8 mouse cellular contexts compared by ENCODE assay signal in genomic region chr9:121760271-121761090, GRCm38 (mm10). TPM values are rescaled to one million over a fixed set of nuclear protein-coding genes. Genes with fewer than 3 reads are reported as not detected.
DNase-seq lines count a peak whose midpoint lies in the region; ATAC-seq and TF ChIP-seq lines count a peak whose summit lies in the region.

No protein-coding gene starts in this region.

- no peaks in the 10 kb centered on the region for H3K27me3 ChIP-seq in heart, embryonic 15.5 days
- no peaks in the 10 kb centered on the region for H3K27me3 ChIP-seq in kidney, postnatal 0 days (ENCODE audit: insufficient read depth, low read length)
- H3K27me3 ChIP-seq in lung, embryonic 14.5 days (ENCODE audit: insufficient read depth, low read length) = no peaks in the 10 kb centered on the region

- H3K27ac ChIP-seq in embryonic fibroblast, embryonic 13.5 days (ENCODE audit: insufficient read depth, low read length) = peak overlapping the region; percentile 38
- H3K27ac ChIP-seq in heart, embryonic 15.5 days = peak overlapping the region; percentile 96
- H3K27ac ChIP-seq in kidney, postnatal 0 days = peak overlapping the region; percentile 90
- peak overlapping the region; percentile 96 for H3K27ac ChIP-seq in lung, embryonic 14.5 days (ENCODE audit: low read depth)

- peak; percentile 75 for ATAC-seq in heart, embryonic 15.5 days (replicated peaks; ENCODE audit: insufficient number of reproducible peaks, insufficient read depth, low FRiP score, low read depth)
- ATAC-seq in kidney, postnatal 0 days (replicated peaks; ENCODE audit: low FRiP score, low read depth) = peak; percentile 68
- ATAC-seq in lung, embryonic 14.5 days (ENCODE audit: insufficient read depth) = peak; percentile 64

- H3K9me3 ChIP-seq in heart, embryonic 15.5 days (replicated peaks) = no peaks in the 10 kb centered on the region
- no peaks in the 10 kb centered on the region for H3K9me3 ChIP-seq in kidney, postnatal 0 days (replicated peaks; ENCODE audit: low read length)
- H3K9me3 ChIP-seq in lung, embryonic 14.5 days (ENCODE audit: low read depth, low read length) = no peaks in the 10 kb centered on the region

- DNase-seq in ES-CJ7 (ENCODE audit: low read depth, low spot score) = peak; percentile 70
- DNase-seq in adrenal gland, postnatal 4 days (ENCODE audit: low spot score in 2 of 2) = peak; percentile 51 to 68
- DNase-seq in kidney, postnatal 0 days (ENCODE audit: low spot score) = peak; percentile 89
- peak; percentile 85 for DNase-seq in lung, embryonic 14.5 days
- peak; percentile 80 for DNase-seq in ovary, postnatal 36 days (ENCODE audit: low spot score)
- DNase-seq in yolk sac, embryonic 10.5 days (ENCODE audit: low spot score) = peak; percentile 89

- WGBS in heart, embryonic 15.5 days = 2% methylated on average over 42 of the region's 43 CpGs
- WGBS in kidney, postnatal 0 days = 2% methylated on average over 43 of the region's 43 CpGs
- WGBS in lung, embryonic 14.5 days = 2% methylated on average over 43 of the region's 43 CpGs

- peaks cover 37% of the 10 kb centered on the region for H3K36me3 ChIP-seq in heart, embryonic 15.5 days
- H3K36me3 ChIP-seq in kidney, postnatal 0 days (ENCODE audit: insufficient read depth, low read length) = peaks cover 12% of the 10 kb centered on the region
- H3K36me3 ChIP-seq in lung, embryonic 14.5 days (ENCODE audit: insufficient read depth) = peaks cover 45% of the 10 kb centered on the region

- TF ChIP-seq CTCF in embryonic fibroblast, embryonic 13.5 days (IDR thresholded peaks at IDR 0.05; ENCODE audit: borderline replicate concordance, insufficient read depth, low read length) = no peak
- TF ChIP-seq CTCF in kidney, postnatal 0 days (IDR thresholded peaks at IDR 0.05; ENCODE audit: low read depth) = no peak
- no peak for TF ChIP-seq CTCF in lung, embryonic 14.5 days (IDR thresholded peaks at IDR 0.05; ENCODE audit: low read depth)

- H3K9ac ChIP-seq in heart, embryonic 15.5 days = peak overlapping the region; percentile 96
- peak overlapping the region; percentile 93 for H3K9ac ChIP-seq in kidney, postnatal 0 days (ENCODE audit: low read depth, low read length)
- peak overlapping the region; percentile 95 for H3K9ac ChIP-seq in lung, embryonic 14.5 days

- peaks cover 12% of the 10 kb centered on the region for H3K4me1 ChIP-seq in embryonic fibroblast, embryonic 13.5 days (ENCODE audit: control insufficient read depth, insufficient read depth, low read length)
- peaks cover 47% of the 10 kb centered on the region for H3K4me1 ChIP-seq in heart, embryonic 15.5 days (replicated peaks)
- 0 out of 2 replicates have a peak, but pooled peaks cover 10% of the 10 kb centered on the region for H3K4me1 ChIP-seq in kidney, postnatal 0 days (replicated peaks; ENCODE audit: insufficient read depth, low read length)
- H3K4me1 ChIP-seq in lung, embryonic 14.5 days (ENCODE audit: insufficient read depth) = 0 out of 2 replicates have a peak, but pooled peaks cover 8% of the 10 kb centered on the region

- H3K4me2 ChIP-seq in heart, embryonic 15.5 days = peak overlapping the region; percentile 79
- H3K4me2 ChIP-seq in kidney, postnatal 0 days (ENCODE audit: low read length) = peak overlapping the region; percentile 99
- H3K4me2 ChIP-seq in lung, embryonic 14.5 days = peak overlapping the region; percentile 94

- TF ChIP-seq POLR2A in embryonic fibroblast, embryonic 13.5 days (IDR thresholded peaks at IDR 0.05; ENCODE audit: low read depth, low read length) = peak; percentile 46; the same call in 1 of the 2 replicates

- H3K4me3 ChIP-seq in embryonic fibroblast, embryonic 13.5 days (ENCODE audit: insufficient read depth, low read length) = peak overlapping the region; percentile 63
- peak overlapping the region; percentile 91 for H3K4me3 ChIP-seq in heart, embryonic 15.5 days
- peak overlapping the region; percentile 90 for H3K4me3 ChIP-seq in kidney, postnatal 0 days (replicated peaks; ENCODE audit: low read depth, low read length)
- H3K4me3 ChIP-seq in lung, embryonic 14.5 days (ENCODE audit: low read depth, low read length) = peak overlapping the region; percentile 83

RNA-seq across cellular contexts. Expression of gene Zfp651, which starts 1.4 kb away (rescaled TPM):
- 10 to 100 TPM; 66.6 to 72.6 TPM for total RNA-seq in adrenal gland, postnatal 4 days (2021)
- 30.4 and 36.6 TPM in 2 replicates for polyA plus RNA-seq in embryonic fibroblast, embryonic 13.5 days (2011; ENCODE audit: insufficient read length, low read depth, missing spikeins)
- polyA plus RNA-seq in heart, embryonic 15.5 days (2015; fragmentation: Nextera tagmentation; extraction: Ambion mirVana) = 18.2 and 23.0 TPM in 2 replicates
- 13.6 and 14.4 TPM in 2 replicates for polyA plus RNA-seq in kidney, postnatal 0 days (2015; fragmentation: Nextera tagmentation; extraction: Ambion mirVana)
- 13.6 and 13.8 TPM in 2 replicates for polyA plus RNA-seq in lung, embryonic 14.5 days (2014; fragmentation: Nextera tagmentation; extraction: Ambion mirVana)

RNA-seq across cellular contexts. Expression of gene Klhl40, which starts 16.9 kb away (rescaled TPM):
- 1 to 10 TPM; 1.9 to 3.8 TPM for total RNA-seq in adrenal gland, postnatal 4 days (2021)
- polyA plus RNA-seq in embryonic fibroblast, embryonic 13.5 days (2011; ENCODE audit: insufficient read length, low read depth, missing spikeins) = not detected in 2 replicates
- 4.5 and 5.5 TPM in 2 replicates for polyA plus RNA-seq in heart, embryonic 15.5 days (2015; fragmentation: Nextera tagmentation; extraction: Ambion mirVana)
- 0.13 TPM in 1 of 2 replicates, not detected in the other for polyA plus RNA-seq in kidney, postnatal 0 days (2015; fragmentation: Nextera tagmentation; extraction: Ambion mirVana)
- 0.17 and 0.30 TPM in 2 replicates for polyA plus RNA-seq in lung, embryonic 14.5 days (2014; fragmentation: Nextera tagmentation; extraction: Ambion mirVana)

RNA-seq across cellular contexts. Expression of gene Hhatl, which starts 31.8 kb away (rescaled TPM):
- 1 to 10 TPM; 1.5 to 4.5 TPM for total RNA-seq in adrenal gland, postnatal 4 days (2021)
- polyA plus RNA-seq in embryonic fibroblast, embryonic 13.5 days (2011; ENCODE audit: insufficient read length, low read depth, missing spikeins) = not detected in 2 replicates
- polyA plus RNA-seq in heart, embryonic 15.5 days (2015; fragmentation: Nextera tagmentation; extraction: Ambion mirVana) = 17.5 and 18.3 TPM in 2 replicates
- polyA plus RNA-seq in kidney, postnatal 0 days (2015; fragmentation: Nextera tagmentation; extraction: Ambion mirVana) = 0.11 and 0.42 TPM in 2 replicates
- 0.34 and 0.91 TPM in 2 replicates for polyA plus RNA-seq in lung, embryonic 14.5 days (2014; fragmentation: Nextera tagmentation; extraction: Ambion mirVana)

RNA-seq across cellular contexts. Expression of gene Nktr, which starts 41.5 kb away (rescaled TPM):
- 100 to 1,000 TPM; 102 to 124 TPM for total RNA-seq in adrenal gland, postnatal 4 days (2021)
- polyA plus RNA-seq in embryonic fibroblast, embryonic 13.5 days (2011; ENCODE audit: insufficient read length, low read depth, missing spikeins) = 134 and 169 TPM in 2 replicates
- 43.6 and 46.0 TPM in 2 replicates for polyA plus RNA-seq in heart, embryonic 15.5 days (2015; fragmentation: Nextera tagmentation; extraction: Ambion mirVana)
- polyA plus RNA-seq in kidney, postnatal 0 days (2015; fragmentation: Nextera tagmentation; extraction: Ambion mirVana) = 42.8 and 44.7 TPM in 2 replicates
- polyA plus RNA-seq in lung, embryonic 14.5 days (2014; fragmentation: Nextera tagmentation; extraction: Ambion mirVana) = 70.4 and 74.2 TPM in 2 replicates

RNA-seq across cellular contexts. Expression of gene Ss18l2, which starts 50.4 kb away (rescaled TPM):
- 10 to 100 TPM; 52.6 to 52.8 TPM for total RNA-seq in adrenal gland, postnatal 4 days (2021)
- 46.9 and 59.7 TPM in 2 replicates for polyA plus RNA-seq in embryonic fibroblast, embryonic 13.5 days (2011; ENCODE audit: insufficient read length, low read depth, missing spikeins)
- polyA plus RNA-seq in heart, embryonic 15.5 days (2015; fragmentation: Nextera tagmentation; extraction: Ambion mirVana) = 153 and 193 TPM in 2 replicates
- polyA plus RNA-seq in kidney, postnatal 0 days (2015; fragmentation: Nextera tagmentation; extraction: Ambion mirVana) = 176 and 194 TPM in 2 replicates
- polyA plus RNA-seq in lung, embryonic 14.5 days (2014; fragmentation: Nextera tagmentation; extraction: Ambion mirVana) = 105 and 109 TPM in 2 replicates

Comparison
In these comparisons a context has a peak if more than half of its experiments do, and no peak if none do; other contexts are left out.
1. Peak in every context shown above with its lines: DNase-seq, ATAC-seq, H3K4me3 ChIP-seq and H3K27ac ChIP-seq.
2. H3K27ac ChIP-seq: peak in every context shown above with its lines; median percentile 96 in heart, embryonic 15.5 days; 96 in lung, embryonic 14.5 days; 90 in kidney, postnatal 0 days; 38 in embryonic fibroblast, embryonic 13.5 days.